Mouse (Mus musculus): ENCODE measurements around the gene Scnn1a. TPM values are rescaled to one million over a fixed set of nuclear protein-coding genes. Genes with fewer than 3 reads are reported as not detected.

The Scnn1a gene
- polyA plus RNA-seq, 1 experiment from 2014 or later = 0.74 TPM

GRCm38 (mm10) chr6:125328243-125328642, 7.8 kb downstream of the Scnn1a start:
- Histone ChIP-seq H3K4me3 (ENCODE audit: low read depth, low read length) (no peak overlapping the region), H3K36me3 (ENCODE audit: control insufficient read depth, insufficient read depth) (no peaks in the 10 kb centered on the region), H3K4me1 (ENCODE audit: control insufficient read depth, low read depth, low read length) (no peaks in the 10 kb centered on the region; the same call in none of the 2 replicates), H3K27ac (ENCODE audit: low read length) (no peak overlapping the region), H3K9me3 (replicated peaks; ENCODE audit: control insufficient read depth, low read length) (no peaks in the 10 kb centered on the region), H3K4me2 (ENCODE audit: low read depth, low read length) (no peak overlapping the region), H3K9ac (ENCODE audit: low read depth, low read length) (no peak overlapping the region), H3K27me3 (ENCODE audit: control insufficient read depth, insufficient read depth, low read depth, low read length) (no peaks in the 10 kb centered on the region)
- 53% methylated on average over 5 of the region's 5 CpGs for WGBS (ENCODE audit: insufficient replicate concordance)
- ATAC-seq (ENCODE audit: low read depth) = no peak

- Histone ChIP-seq H3K4me1 (ENCODE audit: control insufficient read depth, low read depth, low read length) (no peaks in the 10 kb centered on the region; the same call in none of the 2 replicates), H3K27me3 (ENCODE audit: control insufficient read depth, insufficient read depth, low read depth, low read length) (no peaks in the 10 kb centered on the region), H3K27ac (ENCODE audit: low read length) (no peak overlapping the region), H3K9ac (ENCODE audit: low read depth, low read length) (peak overlapping the region; percentile 50; the same call in 1 of the 2 replicates), H3K36me3 (ENCODE audit: control insufficient read depth, insufficient read depth) (no peaks in the 10 kb centered on the region), H3K4me3 (ENCODE audit: low read depth, low read length) (peak overlapping the region; percentile 58), H3K4me2 (ENCODE audit: low read depth, low read length) (peak overlapping the region; percentile 58), H3K9me3 (replicated peaks; ENCODE audit: control insufficient read depth, low read length) (no peaks in the 10 kb centered on the region)
- ATAC-seq (ENCODE audit: low read depth) = peak; percentile 80
- WGBS (ENCODE audit: insufficient replicate concordance) = 3% methylated on average over 39 of the region's 39 CpGs
Observed at GRCm38 (mm10) chr6:125330626-125331326, 10.3 kb downstream of the Scnn1a start.

- no peak overlapping the region for H3K27ac ChIP-seq (ENCODE audit: low read length)
- H3K27me3 ChIP-seq (ENCODE audit: control insufficient read depth, insufficient read depth, low read depth, low read length) = no peaks in the 10 kb centered on the region
- no peaks in the 10 kb centered on the region for H3K9me3 ChIP-seq (replicated peaks; ENCODE audit: control insufficient read depth, low read length)
- 0 out of 2 replicates have a peak overlapping the region, but pooled peaks have one; percentile 9 for H3K4me2 ChIP-seq (ENCODE audit: low read depth, low read length)
- H3K4me3 ChIP-seq (ENCODE audit: low read depth, low read length) = no peak overlapping the region
- no peaks in the 10 kb centered on the region; the same call in none of the 2 replicates for H3K4me1 ChIP-seq (ENCODE audit: control insufficient read depth, low read depth, low read length)
- no peaks in the 10 kb centered on the region for H3K36me3 ChIP-seq (ENCODE audit: control insufficient read depth, insufficient read depth)
- no peak for ATAC-seq (ENCODE audit: low read depth)
- WGBS (ENCODE audit: insufficient replicate concordance) = 45% methylated on average over 14 of the region's 14 CpGs
- H3K9ac ChIP-seq (ENCODE audit: low read depth, low read length) = no peak overlapping the region
Observed at GRCm38 (mm10) chr6:125333112-125333899, 12.8 kb downstream of the Scnn1a start.

- Histone ChIP-seq H3K4me1 (ENCODE audit: control insufficient read depth, low read depth, low read length) (no peaks in the 10 kb centered on the region; the same call in none of the 2 replicates), H3K9me3 (replicated peaks; ENCODE audit: control insufficient read depth, low read length) (no peaks in the 10 kb centered on the region), H3K4me2 (ENCODE audit: low read depth, low read length) (no peak overlapping the region), H3K27me3 (ENCODE audit: control insufficient read depth, insufficient read depth, low read depth, low read length) (no peaks in the 10 kb centered on the region), H3K27ac (ENCODE audit: low read length) (no peak overlapping the region), H3K36me3 (ENCODE audit: control insufficient read depth, insufficient read depth) (no peaks in the 10 kb centered on the region), H3K4me3 (ENCODE audit: low read depth, low read length) (no peak overlapping the region), H3K9ac (ENCODE audit: low read depth, low read length) (no peak overlapping the region)
- 37% methylated on average over 2 of the region's 2 CpGs for WGBS (ENCODE audit: insufficient replicate concordance)
- ATAC-seq (ENCODE audit: low read depth) = no peak
Observed at GRCm38 (mm10) chr6:125334356-125334755, 13.9 kb downstream of the Scnn1a start.

- WGBS (ENCODE audit: insufficient replicate concordance) = 31% methylated on average over 9 of the region's 9 CpGs
- H3K27ac ChIP-seq (ENCODE audit: low read length) = no peak overlapping the region
- no peak overlapping the region for H3K4me2 ChIP-seq (ENCODE audit: low read depth, low read length)
Observed at GRCm38 (mm10) chr6:125338791-125339660, 18.6 kb downstream of the Scnn1a start.

GRCm38 (mm10) chr6:125340244-125340643, 19.8 kb downstream of the Scnn1a start:
- no peaks in the 10 kb centered on the region for H3K36me3 ChIP-seq (ENCODE audit: control insufficient read depth, insufficient read depth)
- WGBS (ENCODE audit: insufficient replicate concordance) = 35% methylated on average over 5 of the region's 5 CpGs
- H3K9ac ChIP-seq (ENCODE audit: low read depth, low read length) = no peak overlapping the region

More at GRCm38 (mm10) chr6:125338791-125339660, 18.6 kb downstream of the Scnn1a start:
- Histone ChIP-seq H3K9ac (ENCODE audit: low read depth, low read length) (no peak overlapping the region), H3K9me3 (replicated peaks; ENCODE audit: control insufficient read depth, low read length) (no peaks in the 10 kb centered on the region), H3K4me3 (ENCODE audit: low read depth, low read length) (no peak overlapping the region), H3K4me1 (ENCODE audit: control insufficient read depth, low read depth, low read length) (peaks cover 9% of the 10 kb centered on the region), H3K27me3 (ENCODE audit: control insufficient read depth, insufficient read depth, low read depth, low read length) (no peaks in the 10 kb centered on the region), H3K36me3 (ENCODE audit: control insufficient read depth, insufficient read depth) (no peaks in the 10 kb centered on the region)
- ATAC-seq (ENCODE audit: low read depth) = no peak

GRCm38 (mm10) chr6:125342198-125342597, 21.7 kb downstream of the Scnn1a start:
- peaks cover 13% of the 10 kb centered on the region for H3K4me1 ChIP-seq (ENCODE audit: control insufficient read depth, low read depth, low read length)
- no peak overlapping the region for H3K9ac ChIP-seq (ENCODE audit: low read depth, low read length)
- 40% methylated on average over 3 of the region's 3 CpGs for WGBS (ENCODE audit: insufficient replicate concordance)
- ATAC-seq (ENCODE audit: low read depth) = no peak
- H3K27me3 ChIP-seq (ENCODE audit: control insufficient read depth, insufficient read depth, low read depth, low read length) = no peaks in the 10 kb centered on the region
- H3K4me2 ChIP-seq (ENCODE audit: low read depth, low read length) = no peak overlapping the region
- no peaks in the 10 kb centered on the region for H3K9me3 ChIP-seq (replicated peaks; ENCODE audit: control insufficient read depth, low read length)
- no peak overlapping the region for H3K4me3 ChIP-seq (ENCODE audit: low read depth, low read length)
- peak overlapping the region; percentile 50 for H3K27ac ChIP-seq (ENCODE audit: low read length)
- H3K36me3 ChIP-seq (ENCODE audit: control insufficient read depth, insufficient read depth) = no peaks in the 10 kb centered on the region

More at GRCm38 (mm10) chr6:125340244-125340643, 19.8 kb downstream of the Scnn1a start:
- no peak for ATAC-seq (ENCODE audit: low read depth)
- no peak overlapping the region for H3K4me3 ChIP-seq (ENCODE audit: low read depth, low read length)
- no peaks in the 10 kb centered on the region for H3K27me3 ChIP-seq (ENCODE audit: control insufficient read depth, insufficient read depth, low read depth, low read length)
- no peaks in the 10 kb centered on the region for H3K9me3 ChIP-seq (replicated peaks; ENCODE audit: control insufficient read depth, low read length)
- peaks cover 9% of the 10 kb centered on the region for H3K4me1 ChIP-seq (ENCODE audit: control insufficient read depth, low read depth, low read length)
- no peak overlapping the region for H3K4me2 ChIP-seq (ENCODE audit: low read depth, low read length)
- no peak overlapping the region for H3K27ac ChIP-seq (ENCODE audit: low read length)

- 53% methylated on average over 8 of the region's 8 CpGs for WGBS (ENCODE audit: insufficient replicate concordance)
- H3K9ac ChIP-seq (ENCODE audit: low read depth, low read length) = no peak overlapping the region
- no peak overlapping the region for H3K4me2 ChIP-seq (ENCODE audit: low read depth, low read length)
- H3K36me3 ChIP-seq (ENCODE audit: control insufficient read depth, insufficient read depth) = no peaks in the 10 kb centered on the region
- H3K27me3 ChIP-seq (ENCODE audit: control insufficient read depth, insufficient read depth, low read depth, low read length) = no peaks in the 10 kb centered on the region
- H3K9me3 ChIP-seq (replicated peaks; ENCODE audit: control insufficient read depth, low read length) = no peaks in the 10 kb centered on the region
- H3K27ac ChIP-seq (ENCODE audit: low read length) = no peak overlapping the region
- H3K4me3 ChIP-seq (ENCODE audit: low read depth, low read length) = no peak overlapping the region
- H3K4me1 ChIP-seq (ENCODE audit: control insufficient read depth, low read depth, low read length) = peaks cover 17% of the 10 kb centered on the region
- ATAC-seq (ENCODE audit: low read depth) = no peak
Observed at GRCm38 (mm10) chr6:125344084-125344483, 23.6 kb downstream of the Scnn1a start.
